Mouse (Mus musculus): Measurements from ENCODE around the gene Osbpl6. TPM values are rescaled to one million over a fixed set of nuclear protein-coding genes. Genes with fewer than 3 reads are reported as not detected.

Gene Osbpl6
- polyA plus RNA-seq, 1 experiment from 2014 or later = 24.2 TPM

DNA sequence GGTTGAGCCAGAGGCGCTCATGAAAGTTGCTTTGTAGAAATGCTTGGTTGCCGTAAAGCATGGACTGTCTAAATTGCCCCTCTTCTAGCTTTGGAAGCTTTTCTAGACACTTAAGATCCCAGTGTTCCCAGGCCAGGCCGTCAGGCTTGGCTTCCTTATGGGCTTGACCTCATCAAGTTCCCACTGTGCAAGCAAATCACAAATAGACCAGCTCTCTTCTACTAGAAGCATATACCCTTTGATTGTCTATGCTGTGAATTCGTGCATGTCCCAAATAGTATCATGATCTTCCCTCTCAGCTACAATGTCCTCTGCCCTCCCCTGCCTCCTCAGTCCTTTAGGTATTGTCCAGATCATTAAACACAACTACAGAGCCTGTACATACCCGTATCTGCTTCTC lies 23.5 kb downstream of the Osbpl6 start:
- H3K27me3 ChIP-seq = no peaks in the 10 kb centered on the region
- peaks cover 4% of the 10 kb centered on the region; the same call in 1 of the 2 replicates for H3K4me1 ChIP-seq (replicated peaks)
- H3K9me3 ChIP-seq = no peaks in the 10 kb centered on the region
- no peak overlapping the region for H3K4me2 ChIP-seq
- no peak for ATAC-seq (ENCODE audit: low FRiP score)
- no peak overlapping the region for H3K9ac ChIP-seq
- H3K4me3 ChIP-seq = no peak overlapping the region
- 80% methylated on average over 5 of the region's 5 CpGs for whole genome bisulfite sequencing
- H3K36me3 ChIP-seq = no peaks in the 10 kb centered on the region
- no peak overlapping the region for H3K27ac ChIP-seq

DNA sequence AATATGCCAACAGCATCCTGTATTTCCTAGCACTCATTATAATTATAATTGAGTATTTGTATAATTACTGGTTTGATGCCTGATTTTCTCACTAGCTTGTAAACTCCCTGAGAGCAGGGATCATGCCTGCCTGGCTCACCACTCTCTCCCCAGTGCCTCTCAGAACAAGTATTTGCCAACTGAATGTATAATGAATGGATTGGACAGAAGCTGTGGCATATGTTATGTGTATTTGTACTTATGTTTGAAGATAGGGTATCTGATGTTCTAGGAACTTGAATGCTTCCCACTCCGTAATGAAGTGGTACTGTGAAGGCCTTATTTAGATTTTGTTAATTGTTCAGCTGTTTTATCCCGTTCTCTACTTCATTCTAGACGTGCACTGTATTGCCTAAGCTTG lies 24.2 kb downstream of the Osbpl6 start:
- peaks cover 4% of the 10 kb centered on the region; the same call in 1 of the 2 replicates for H3K4me1 ChIP-seq (replicated peaks)
- no peak overlapping the region for H3K27ac ChIP-seq
- ATAC-seq (ENCODE audit: low FRiP score) = no peak
- H3K4me2 ChIP-seq = no peak overlapping the region
- no peaks in the 10 kb centered on the region for H3K36me3 ChIP-seq
- H3K27me3 ChIP-seq = no peaks in the 10 kb centered on the region
- no peaks in the 10 kb centered on the region for H3K9me3 ChIP-seq
- H3K4me3 ChIP-seq = no peak overlapping the region
- WGBS = 89% methylated on average over 3 of the region's 3 CpGs
- no peak overlapping the region for H3K9ac ChIP-seq

DNA sequence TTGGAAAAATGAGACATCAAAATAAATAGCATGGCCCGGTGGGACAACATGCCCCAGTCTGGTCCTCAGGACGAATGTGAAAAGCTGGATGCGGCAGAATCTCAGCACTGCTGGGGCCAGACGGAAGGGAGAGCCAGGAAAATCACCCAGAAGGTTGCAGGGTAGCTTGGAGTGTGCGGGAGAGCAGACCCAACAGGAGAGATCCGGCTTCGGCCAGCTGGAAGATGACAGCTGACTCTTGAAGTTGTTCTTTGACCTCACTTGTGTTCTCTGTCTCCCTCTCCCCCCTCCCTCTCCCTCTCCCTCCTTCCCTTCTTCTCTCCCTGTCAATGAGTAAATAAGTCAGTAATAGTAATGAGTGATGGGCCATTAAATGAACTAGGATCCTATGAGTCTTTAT lies 27.9 kb downstream of the Osbpl6 start:
- Histone ChIP-seq H3K4me2 (no peak overlapping the region), H3K36me3 (no peaks in the 10 kb centered on the region), H3K4me1 (replicated peaks) (peaks cover 22% of the 10 kb centered on the region), H3K9me3 (no peaks in the 10 kb centered on the region), H3K27ac (no peak overlapping the region), H3K4me3 (no peak overlapping the region), H3K9ac (no peak overlapping the region), H3K27me3 (no peaks in the 10 kb centered on the region)
- ATAC-seq (ENCODE audit: low FRiP score) = no peak
- 80% methylated on average over 7 of the region's 7 CpGs for WGBS

DNA sequence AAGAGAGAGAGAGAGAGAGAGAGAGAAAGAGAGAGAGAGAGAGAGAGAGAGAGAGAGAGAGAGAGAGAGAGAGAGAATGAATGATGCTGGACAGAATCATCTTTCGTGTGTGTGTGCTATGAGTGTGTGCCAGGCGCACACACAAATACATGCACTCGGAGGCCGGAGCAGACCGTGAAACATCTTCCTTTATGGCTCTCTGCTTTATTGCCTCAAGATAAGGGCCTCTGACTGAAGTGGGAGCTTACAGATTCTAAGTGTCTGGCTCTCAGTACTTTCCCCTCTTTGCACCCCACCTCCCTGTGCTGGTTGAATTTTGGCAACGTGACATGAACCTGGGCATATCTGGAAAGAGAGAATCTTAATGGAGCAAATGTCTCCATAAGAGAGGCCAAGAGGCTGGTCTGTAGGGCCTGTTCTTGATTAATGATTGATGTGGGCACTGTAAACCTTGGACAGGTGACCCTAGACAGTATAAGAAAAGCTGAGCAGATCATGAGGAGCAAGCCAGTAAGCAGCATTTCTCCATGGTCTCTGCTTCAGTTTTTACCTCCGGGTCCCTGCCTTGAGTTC lies 29.4 kb downstream of the Osbpl6 start:
- Histone ChIP-seq H3K9ac (no peak overlapping the region), H3K27me3 (no peaks in the 10 kb centered on the region), H3K36me3 (no peaks in the 10 kb centered on the region), H3K4me2 (no peak overlapping the region), H3K4me3 (no peak overlapping the region), H3K9me3 (no peaks in the 10 kb centered on the region), H3K27ac (no peak overlapping the region), H3K4me1 (replicated peaks) (peaks cover 34% of the 10 kb centered on the region)
- WGBS = 88% methylated on average over 7 of the region's 7 CpGs
- no peak for ATAC-seq (ENCODE audit: low FRiP score)

DNA sequence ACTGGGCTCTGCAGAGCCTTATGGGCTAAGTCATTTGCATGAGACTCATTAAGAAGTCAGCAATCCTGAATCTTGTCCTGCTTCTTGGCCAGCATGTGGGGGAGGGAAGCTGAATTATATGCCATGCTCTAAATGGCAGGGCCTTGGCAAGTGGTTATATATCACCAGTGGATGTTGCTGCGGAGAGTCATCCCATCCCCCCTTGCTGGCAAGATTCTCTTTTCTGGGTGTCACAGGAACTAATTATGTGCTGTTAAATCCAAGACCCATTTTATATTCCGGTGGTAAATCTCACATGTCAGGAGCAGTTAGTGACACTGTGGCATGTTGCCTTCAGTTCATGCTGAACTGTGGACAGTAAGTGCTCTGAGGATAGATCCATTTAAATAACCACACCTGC lies 31.1 kb downstream of the Osbpl6 start:
- ATAC-seq (ENCODE audit: low FRiP score) = 0 out of 2 replicates have a peak, but pooled peaks have one; percentile 9
- peak overlapping the region; percentile 18; the same call in 1 of the 2 replicates for H3K27ac ChIP-seq
- H3K9me3 ChIP-seq = no peaks in the 10 kb centered on the region
- H3K36me3 ChIP-seq = no peaks in the 10 kb centered on the region
- H3K4me3 ChIP-seq = no peak overlapping the region
- H3K9ac ChIP-seq = no peak overlapping the region
- H3K4me1 ChIP-seq (replicated peaks) = peaks cover 44% of the 10 kb centered on the region
- H3K27me3 ChIP-seq = no peaks in the 10 kb centered on the region
- 67% methylated on average over 2 of the region's 2 CpGs for WGBS
- no peak overlapping the region for H3K4me2 ChIP-seq

DNA sequence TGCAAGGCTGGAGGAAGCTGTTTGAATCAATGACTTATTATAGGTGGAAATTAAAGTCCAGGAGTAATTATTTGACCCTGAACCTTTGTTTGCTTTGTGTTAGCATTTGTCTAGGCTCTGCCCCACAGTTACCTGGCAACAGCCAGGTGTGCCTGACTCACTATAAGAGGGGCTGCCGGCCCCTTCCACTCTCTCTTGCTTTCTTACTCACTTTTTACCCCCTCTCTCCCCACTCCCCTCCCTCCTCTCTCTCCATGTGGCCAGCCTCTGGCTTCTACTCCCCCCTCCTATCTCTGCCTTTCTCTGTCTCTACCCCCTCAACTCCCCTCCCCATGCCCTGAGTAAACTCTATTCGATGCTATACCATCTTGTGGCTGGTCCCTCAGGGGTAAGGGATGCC lies 33.2 kb downstream of the Osbpl6 start:
- H3K9me3 ChIP-seq = no peaks in the 10 kb centered on the region
- H3K4me1 ChIP-seq (replicated peaks) = peaks cover 48% of the 10 kb centered on the region
- H3K9ac ChIP-seq = no peak overlapping the region
- no peak overlapping the region for H3K4me2 ChIP-seq
- 0 out of 2 replicates have a peak overlapping the region, but pooled peaks have one; percentile 8 for H3K27ac ChIP-seq
- no peak overlapping the region for H3K4me3 ChIP-seq
- no peaks in the 10 kb centered on the region for H3K36me3 ChIP-seq
- ATAC-seq (ENCODE audit: low FRiP score) = no peak
- 40% methylated on average over 2 of the region's 2 CpGs for WGBS
- no peaks in the 10 kb centered on the region for H3K27me3 ChIP-seq

DNA sequence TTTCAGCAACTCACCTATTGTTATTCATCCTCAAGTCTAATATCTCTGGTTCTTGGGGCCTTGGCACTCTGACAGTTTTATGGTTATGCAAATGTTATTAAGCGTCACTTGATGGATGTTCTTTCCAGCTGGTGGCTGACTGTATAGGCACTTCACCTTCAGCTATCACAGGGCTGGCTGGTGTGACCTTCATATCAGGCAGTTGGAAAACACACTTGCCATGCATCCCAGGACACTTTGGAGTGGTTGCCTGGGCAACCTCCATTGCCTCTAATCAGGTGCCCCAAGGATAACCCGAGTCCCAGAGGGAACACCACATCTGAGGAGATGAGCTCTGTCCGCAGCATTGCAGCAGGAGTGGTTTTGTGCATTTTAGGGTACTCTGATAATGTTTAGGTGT lies 35.8 kb downstream of the Osbpl6 start:
- peaks cover 45% of the 10 kb centered on the region for H3K4me1 ChIP-seq (replicated peaks)
- H3K4me2 ChIP-seq = 0 out of 2 replicates have a peak overlapping the region, but pooled peaks have one; percentile 11
- H3K27me3 ChIP-seq = no peaks in the 10 kb centered on the region
- peak overlapping the region; percentile 75 for H3K27ac ChIP-seq
- no peak overlapping the region for H3K4me3 ChIP-seq
- peak; percentile 65 for ATAC-seq (ENCODE audit: low FRiP score)
- no peaks in the 10 kb centered on the region for H3K9me3 ChIP-seq
- no peaks in the 10 kb centered on the region for H3K36me3 ChIP-seq
- H3K9ac ChIP-seq = no peak overlapping the region
- 27% methylated on average over 3 of the region's 3 CpGs for WGBS

DNA sequence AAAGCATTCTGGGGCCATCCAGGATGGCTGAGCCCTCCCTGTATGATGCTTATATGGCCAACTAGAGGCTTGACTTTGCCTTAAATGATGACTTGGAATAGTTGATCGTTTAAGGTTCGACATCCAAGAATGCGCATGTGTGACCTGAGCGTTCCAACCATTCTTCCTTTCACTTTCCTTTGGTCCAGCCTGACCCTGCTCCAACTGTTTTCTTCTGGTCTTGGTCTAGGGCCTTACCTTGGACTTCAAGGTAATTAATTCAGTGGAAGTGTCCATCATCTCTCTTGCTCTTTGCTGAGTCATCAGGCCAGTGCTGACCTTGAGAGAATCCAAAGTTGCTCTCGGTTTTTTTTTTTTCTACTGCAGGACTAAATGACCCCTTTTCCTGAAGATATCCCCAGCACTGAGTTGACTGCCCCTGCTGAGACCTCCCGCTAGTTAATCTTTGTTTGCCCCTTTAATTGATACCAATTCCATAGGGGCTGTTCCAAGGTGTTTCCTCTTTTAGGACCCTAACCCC lies 43.6 kb downstream of the Osbpl6 start:
- Histone ChIP-seq H3K9ac (no peak overlapping the region), H3K27ac (no peak overlapping the region), H3K4me3 (no peak overlapping the region), H3K4me2 (no peak overlapping the region), H3K36me3 (no peaks in the 10 kb centered on the region), H3K27me3 (no peaks in the 10 kb centered on the region), H3K4me1 (replicated peaks) (no peaks in the 10 kb centered on the region), H3K9me3 (no peaks in the 10 kb centered on the region)
- WGBS = 79% methylated on average over 6 of the region's 6 CpGs
- no peak for ATAC-seq (ENCODE audit: low FRiP score)

DNA sequence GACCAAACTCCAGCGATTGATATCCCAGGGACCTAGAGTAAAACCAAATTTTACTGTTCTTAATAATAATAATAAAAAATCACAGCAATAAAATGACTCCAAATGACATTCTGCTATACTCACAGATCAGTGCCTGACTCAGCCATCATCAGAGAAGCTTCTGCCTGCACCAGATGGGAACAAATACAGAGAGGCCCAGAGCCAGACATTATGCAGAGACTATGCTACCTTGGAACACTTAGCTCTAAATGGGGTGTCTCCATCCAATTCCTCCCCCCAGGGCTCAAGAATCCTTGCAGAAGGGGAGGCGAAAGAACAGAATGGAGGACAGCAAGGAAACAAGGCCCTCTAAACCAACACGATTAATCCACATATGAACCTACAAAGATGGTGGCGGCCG lies 60.4 kb downstream of the Osbpl6 start:
- no peak for ATAC-seq (ENCODE audit: low FRiP score)
- 97% methylated on average over 5 of the region's 5 CpGs for WGBS
- Histone ChIP-seq H3K9ac (no peak overlapping the region), H3K27ac (no peak overlapping the region), H3K36me3 (peaks cover 6% of the 10 kb centered on the region), H3K4me2 (no peak overlapping the region), H3K27me3 (no peaks in the 10 kb centered on the region), H3K4me3 (no peak overlapping the region), H3K9me3 (no peaks in the 10 kb centered on the region), H3K4me1 (replicated peaks) (no peaks in the 10 kb centered on the region)

DNA sequence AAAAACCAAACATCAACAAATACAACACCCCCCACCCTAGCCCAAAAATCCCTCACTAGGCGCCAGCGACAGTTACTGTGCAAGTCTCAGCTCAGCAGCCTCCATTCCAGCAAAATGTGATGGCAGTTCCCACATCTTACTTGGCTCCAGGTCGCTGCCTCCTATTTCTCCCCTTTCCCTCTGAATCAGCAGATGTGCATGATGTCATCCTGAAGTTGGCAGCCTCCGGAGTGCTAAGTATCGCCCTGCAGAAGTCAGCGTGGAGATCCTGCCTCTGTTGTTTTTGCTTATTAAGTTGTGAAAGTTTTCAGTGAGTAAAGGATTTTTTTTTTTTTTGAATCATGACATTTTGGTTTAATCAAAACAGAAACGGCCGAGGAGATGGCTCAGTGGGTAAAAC lies 61.9 kb downstream of the Osbpl6 start:
- no peak overlapping the region for H3K9ac ChIP-seq
- peaks cover 11% of the 10 kb centered on the region for H3K36me3 ChIP-seq
- no peaks in the 10 kb centered on the region for H3K27me3 ChIP-seq
- no peak overlapping the region for H3K27ac ChIP-seq
- 84% methylated on average over 8 of the region's 8 CpGs for WGBS
- H3K4me1 ChIP-seq (replicated peaks) = no peaks in the 10 kb centered on the region
- H3K4me2 ChIP-seq = no peak overlapping the region
- no peak overlapping the region for H3K4me3 ChIP-seq
- ATAC-seq (ENCODE audit: low FRiP score) = no peak
- H3K9me3 ChIP-seq = no peaks in the 10 kb centered on the region

DNA sequence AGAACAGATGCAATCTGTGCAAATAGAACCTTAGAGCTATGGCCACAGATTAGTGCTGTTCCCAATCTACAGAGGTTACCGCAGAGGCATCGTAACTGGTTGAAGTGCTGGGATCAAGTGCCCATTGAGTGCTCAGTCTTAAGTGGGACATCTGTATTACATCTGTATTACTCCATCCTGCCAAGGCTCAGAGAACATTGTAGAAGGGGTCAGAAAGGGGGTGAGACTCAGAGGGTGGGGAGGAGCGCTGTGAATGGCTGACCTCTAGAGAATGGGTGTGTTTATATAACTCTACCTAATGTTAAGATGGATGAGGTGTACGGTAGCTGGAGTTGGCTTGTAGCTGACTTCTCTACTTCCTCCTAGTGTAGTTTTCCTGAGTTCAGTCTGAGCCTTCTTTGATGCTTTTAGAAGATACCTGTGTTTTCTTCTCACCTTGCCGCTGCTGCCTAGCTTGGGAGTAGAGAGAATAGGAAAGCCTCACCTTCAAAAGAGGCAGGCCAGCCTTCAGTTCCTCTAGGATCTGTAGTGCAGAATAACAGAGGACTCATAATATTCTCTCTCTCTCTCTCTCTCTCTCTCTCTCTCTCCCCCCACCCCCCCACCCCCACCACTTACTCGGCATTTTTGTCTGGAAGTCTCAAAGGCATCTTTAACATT lies 62.9 kb downstream of the Osbpl6 start:
- H3K4me2 ChIP-seq = no peak overlapping the region
- H3K9ac ChIP-seq = no peak overlapping the region
- H3K27me3 ChIP-seq = no peaks in the 10 kb centered on the region
- no peaks in the 10 kb centered on the region for H3K4me1 ChIP-seq (replicated peaks)
- H3K9me3 ChIP-seq = no peaks in the 10 kb centered on the region
- peaks cover 14% of the 10 kb centered on the region for H3K36me3 ChIP-seq
- no peak overlapping the region for H3K27ac ChIP-seq
- no peak overlapping the region for H3K4me3 ChIP-seq
- no peak for ATAC-seq (ENCODE audit: low FRiP score)
- 90% methylated on average over 6 of the region's 6 CpGs for WGBS

DNA sequence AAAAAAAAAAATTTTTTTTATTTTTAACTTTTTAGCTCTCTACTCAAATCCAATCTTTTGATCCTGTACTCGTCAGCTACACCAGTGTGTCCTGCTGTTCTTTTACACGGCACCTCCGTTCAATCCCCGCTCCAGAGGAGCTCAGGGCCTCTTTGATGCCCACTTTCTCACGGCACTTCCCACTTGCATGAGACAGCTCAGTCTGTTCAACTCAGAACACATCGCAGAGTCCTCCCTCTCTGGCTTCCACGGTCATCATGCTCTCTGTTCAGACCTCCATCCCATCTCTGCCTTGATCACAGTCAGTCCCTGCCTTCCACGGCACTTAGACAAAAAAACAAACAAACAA lies 63.4 kb downstream of the Osbpl6 start:
- 78% methylated on average over 8 of the region's 8 CpGs for WGBS
- H3K4me2 ChIP-seq = no peak overlapping the region
- H3K9me3 ChIP-seq = no peaks in the 10 kb centered on the region
- peaks cover 15% of the 10 kb centered on the region for H3K36me3 ChIP-seq
- no peak overlapping the region for H3K4me3 ChIP-seq
- no peak overlapping the region for H3K9ac ChIP-seq
- ATAC-seq (ENCODE audit: low FRiP score) = no peak
- H3K27ac ChIP-seq = no peak overlapping the region
- no peaks in the 10 kb centered on the region for H3K27me3 ChIP-seq
- H3K4me1 ChIP-seq (replicated peaks) = no peaks in the 10 kb centered on the region

DNA sequence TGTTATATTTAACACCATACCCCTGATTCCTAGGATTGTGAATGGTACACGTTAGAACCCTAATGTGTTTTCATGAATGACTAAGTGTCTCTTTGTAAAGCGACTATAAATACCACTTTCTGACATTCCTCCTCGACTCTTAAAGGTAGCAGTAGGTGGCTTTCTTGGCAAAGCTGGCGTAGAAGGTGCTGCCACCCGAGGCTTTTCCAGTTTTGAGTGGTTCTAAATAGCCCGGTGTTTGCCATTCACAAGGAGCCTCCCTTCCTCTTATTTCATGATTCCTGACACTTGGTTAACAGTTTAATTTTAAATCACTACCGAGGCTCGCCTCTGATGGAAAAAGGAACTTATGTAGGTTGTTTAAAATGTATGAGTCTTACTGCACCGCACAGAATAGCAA lies 64.1 kb downstream of the Osbpl6 start:
- Histone ChIP-seq H3K9ac (no peak overlapping the region), H3K27ac (no peak overlapping the region), H3K4me2 (no peak overlapping the region), H3K9me3 (no peaks in the 10 kb centered on the region), H3K4me1 (replicated peaks) (no peaks in the 10 kb centered on the region), H3K36me3 (peaks cover 15% of the 10 kb centered on the region), H3K27me3 (no peaks in the 10 kb centered on the region), H3K4me3 (no peak overlapping the region)
- 88% methylated on average over 9 of the region's 9 CpGs for WGBS
- ATAC-seq (ENCODE audit: low FRiP score) = no peak
